Mouse (Mus musculus): Measurements from ENCODE around the gene Ptma.
"Not testable (repeated sequence)": the region's sequence is repeated elsewhere in the genome, so short reads cannot be mapped to it uniquely, and the experiment has no call there.

Gene Ptma

DNA sequence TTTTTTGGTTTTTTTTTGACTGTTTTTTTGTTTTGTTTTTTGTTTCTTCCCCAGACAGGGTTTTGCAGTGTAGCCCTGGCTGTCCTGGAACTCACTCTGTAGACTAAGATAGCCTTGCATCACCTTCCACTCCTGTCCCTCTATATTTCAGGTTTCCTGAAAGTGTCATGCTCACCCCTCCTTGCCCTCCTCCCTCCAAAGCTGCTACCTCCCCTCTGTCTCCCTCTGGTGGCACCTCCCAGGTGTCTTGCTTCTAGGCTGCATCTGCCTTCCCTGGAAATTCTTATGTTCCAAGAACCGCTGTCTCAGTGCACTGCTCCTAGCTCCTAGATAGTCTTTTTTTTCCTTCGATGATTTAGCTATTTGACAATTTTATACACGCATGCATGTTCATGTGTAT lies 11.9 kb downstream of the Ptma start:
- intact Hi-C loops (cut with DNase I): no loop called here

DNA sequence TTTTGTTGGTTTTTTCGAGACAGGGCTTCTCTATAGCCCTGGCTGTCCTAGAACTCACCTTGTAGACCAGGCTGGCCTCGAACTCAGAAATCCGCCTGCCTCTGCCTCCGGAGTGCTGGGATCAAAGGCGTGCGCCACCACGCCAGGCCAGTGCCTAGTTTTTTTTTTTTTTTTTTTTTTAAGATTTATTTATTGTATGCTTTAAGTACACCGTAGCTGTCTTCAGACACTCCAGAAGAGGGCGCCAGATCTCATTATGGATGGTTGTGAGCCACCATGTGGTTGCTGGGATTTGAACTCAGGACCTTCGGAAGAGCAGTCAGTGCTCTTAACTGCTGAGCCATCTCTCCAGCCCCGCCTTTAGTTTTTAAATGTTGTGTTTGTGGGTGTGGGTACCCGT lies 13.1 kb downstream of the Ptma start:
- intact Hi-C loops (cut with DNase I): not testable (repeated sequence)

DNA sequence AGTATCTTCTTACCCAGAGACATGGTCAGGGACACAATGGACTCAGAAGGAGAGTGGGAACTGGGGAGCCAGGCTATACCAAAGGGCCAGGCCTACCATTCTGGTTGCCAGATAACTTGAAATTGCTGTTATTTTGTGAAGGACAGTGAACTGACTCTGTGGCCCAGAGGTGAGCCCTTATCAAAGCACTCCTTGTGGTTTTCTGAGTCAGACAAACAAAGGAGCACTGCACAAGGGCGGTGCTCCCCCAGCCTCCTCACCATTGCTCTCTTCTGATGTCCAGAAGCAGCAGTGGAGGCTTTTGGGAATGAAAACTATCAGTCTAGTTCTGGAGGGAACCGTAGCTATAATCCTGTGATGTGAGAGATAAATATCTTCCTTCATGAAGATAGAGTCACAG lies 16.1 kb downstream of the Ptma start:
- intact Hi-C loops (cut with DNase I): no loop called here

DNA sequence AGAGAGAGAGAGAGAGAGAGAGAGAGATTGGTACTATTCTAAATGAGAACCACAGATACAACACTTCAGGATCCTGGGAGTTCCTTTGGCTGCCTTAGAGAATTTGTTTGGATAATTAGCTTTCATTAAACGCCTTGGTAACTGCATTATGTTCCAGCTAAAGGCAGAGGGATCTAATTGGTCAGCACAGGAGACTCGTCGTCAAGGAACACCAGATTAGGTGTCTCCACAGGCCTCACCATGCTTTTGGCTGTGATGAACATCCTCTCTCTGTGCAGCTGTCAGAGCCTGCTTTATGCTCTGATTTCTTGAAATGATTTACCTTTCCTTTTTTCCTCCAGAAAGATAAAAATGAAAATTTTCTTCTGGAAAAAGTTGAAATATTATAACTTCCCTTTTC lies 20.3 kb downstream of the Ptma start:
- intact Hi-C loops (cut with DNase I): no loop called here

DNA sequence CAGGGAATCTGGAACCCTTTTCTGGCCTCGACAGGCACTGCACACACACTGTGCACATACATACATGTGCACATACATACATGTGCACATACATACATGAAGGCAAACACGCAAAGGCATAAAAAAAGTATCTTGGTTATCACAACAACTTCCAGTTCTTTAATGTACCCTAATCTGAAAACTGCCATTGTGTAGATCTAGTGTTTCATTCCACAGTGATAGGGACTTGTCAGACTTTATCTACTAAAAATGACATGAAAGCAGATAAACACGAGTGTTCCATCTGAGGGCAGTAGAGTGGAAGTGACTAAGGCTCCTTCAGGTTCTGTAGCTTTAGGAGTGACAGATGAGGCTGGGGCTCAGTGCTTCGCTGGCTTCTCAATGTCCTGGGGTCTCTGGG lies 24.8 kb downstream of the Ptma start:
- intact Hi-C loops (cut with DNase I): no loop called here

DNA sequence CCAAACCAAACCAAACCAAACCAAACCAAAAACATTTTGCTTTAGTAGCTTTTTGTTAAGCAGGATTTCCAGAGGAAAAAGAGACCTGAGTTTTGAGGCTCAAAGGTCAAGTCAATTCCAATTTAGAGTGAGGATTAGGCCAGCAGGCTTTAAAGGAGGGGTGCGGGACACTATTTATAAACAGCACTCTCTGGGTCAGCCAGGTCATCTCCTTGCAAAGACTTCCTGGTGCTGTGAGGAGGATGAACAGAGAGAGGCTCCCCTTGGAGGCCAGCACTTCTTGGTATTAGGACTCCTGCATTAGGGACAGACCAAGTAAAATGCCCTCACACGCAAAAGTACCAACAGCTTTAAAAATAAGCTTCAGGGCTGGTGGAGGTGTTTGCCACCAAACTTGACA lies 25.4 kb downstream of the Ptma start:
- intact Hi-C loops (cut with DNase I): no loop called here

DNA sequence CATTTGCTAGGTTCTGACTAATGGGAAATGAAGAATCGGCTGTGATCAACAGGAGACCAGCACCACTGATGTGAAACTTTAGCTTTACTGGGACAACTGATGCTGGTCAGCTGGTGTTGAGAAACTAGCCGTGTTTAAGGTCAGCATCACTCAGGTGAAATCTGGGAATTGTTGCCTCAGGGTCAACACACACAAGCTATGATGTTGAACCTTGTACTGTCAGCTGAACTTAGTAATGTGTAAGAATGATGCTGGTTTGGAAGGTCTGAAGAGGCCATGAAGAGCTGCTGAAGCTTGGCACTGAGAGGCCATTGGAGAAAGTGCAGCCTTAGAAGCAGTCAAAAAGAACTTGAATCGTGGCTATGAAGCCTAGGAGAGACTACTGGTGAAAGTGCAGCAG lies 29.1 kb downstream of the Ptma start:
- intact Hi-C loops (cut with DNase I): no loop called here

DNA sequence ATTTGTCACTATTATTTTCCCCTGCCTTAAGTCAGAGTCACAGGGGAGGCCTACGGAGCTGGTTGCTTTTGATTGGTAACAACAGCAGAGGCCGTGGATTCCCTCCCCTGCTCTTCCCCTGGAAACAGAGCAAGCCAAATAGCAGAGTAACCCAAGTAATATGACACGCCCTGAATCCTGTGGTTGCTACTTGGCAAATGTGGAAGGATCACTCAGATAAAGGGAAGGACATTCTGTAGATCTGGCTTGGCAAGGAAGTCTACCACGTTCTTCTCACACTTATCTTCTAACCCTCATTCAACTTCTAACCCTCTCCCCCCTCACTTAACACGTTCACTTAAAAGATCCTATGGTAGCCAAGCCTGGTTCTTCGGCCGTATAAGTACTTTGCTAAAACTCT lies 31.3 kb downstream of the Ptma start:
- intact Hi-C loops (cut with DNase I): no loop called here

DNA sequence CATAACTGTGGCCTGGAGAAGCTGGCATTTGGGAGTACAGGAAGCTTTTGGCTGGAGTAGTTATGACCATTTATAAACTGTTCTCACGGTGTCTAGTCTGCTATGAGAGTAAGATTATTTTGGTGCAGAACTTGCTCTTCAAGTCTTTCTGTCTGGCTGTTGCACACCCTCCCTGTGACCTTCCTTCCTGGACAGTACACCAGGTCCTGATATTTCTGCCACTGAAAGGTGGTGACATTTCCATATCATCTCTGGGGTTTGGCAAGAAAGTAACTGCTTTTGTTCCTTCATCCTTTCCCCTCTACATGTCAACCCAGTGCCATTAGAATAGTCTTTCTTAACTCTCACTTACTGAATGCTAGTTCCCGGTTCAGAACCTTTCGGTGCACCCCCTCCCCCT lies 32.7 kb downstream of the Ptma start:
- intact Hi-C loops (cut with DNase I): no loop called here

DNA sequence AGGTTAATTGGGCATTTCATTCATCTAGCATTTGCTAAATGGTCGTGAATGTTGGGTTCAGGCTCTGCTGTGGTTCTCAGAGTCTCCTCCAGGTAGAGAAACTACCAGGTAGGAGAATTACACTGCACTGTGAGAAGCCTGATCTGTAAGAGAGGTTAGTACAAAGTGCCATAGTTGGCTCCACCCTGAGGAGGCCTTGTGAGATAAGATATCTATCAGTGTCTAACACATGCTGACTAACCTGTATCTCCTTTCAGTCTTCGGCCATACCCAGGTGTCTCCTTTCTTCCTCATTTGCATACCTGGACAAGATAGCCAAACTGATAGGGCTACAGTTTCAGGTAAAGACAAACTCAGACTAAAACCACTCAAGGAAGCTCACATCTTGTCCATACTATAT lies 36.1 kb downstream of the Ptma start:
- intact Hi-C loops (cut with DNase I): no loop called here

DNA sequence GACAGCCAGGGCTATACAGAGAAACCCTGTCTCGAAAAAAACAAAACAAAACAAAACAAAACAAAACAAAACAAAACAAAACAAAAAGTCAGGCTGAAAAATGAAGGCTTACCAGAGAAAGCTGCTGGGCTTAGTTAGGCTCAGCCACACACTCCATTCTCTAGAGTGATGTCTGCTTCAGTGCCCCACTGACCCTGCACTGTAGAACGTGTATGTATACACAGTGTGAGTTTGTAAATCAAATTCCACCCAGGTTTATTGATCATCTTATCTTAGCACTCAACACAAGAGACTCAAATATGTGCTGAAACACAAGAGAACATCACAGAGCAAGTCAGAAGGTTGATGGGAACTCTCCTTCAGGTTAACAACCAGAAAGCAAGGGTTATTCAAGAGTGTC lies 41.9 kb downstream of the Ptma start:
- intact Hi-C loops (cut with DNase I): no loop called here

DNA sequence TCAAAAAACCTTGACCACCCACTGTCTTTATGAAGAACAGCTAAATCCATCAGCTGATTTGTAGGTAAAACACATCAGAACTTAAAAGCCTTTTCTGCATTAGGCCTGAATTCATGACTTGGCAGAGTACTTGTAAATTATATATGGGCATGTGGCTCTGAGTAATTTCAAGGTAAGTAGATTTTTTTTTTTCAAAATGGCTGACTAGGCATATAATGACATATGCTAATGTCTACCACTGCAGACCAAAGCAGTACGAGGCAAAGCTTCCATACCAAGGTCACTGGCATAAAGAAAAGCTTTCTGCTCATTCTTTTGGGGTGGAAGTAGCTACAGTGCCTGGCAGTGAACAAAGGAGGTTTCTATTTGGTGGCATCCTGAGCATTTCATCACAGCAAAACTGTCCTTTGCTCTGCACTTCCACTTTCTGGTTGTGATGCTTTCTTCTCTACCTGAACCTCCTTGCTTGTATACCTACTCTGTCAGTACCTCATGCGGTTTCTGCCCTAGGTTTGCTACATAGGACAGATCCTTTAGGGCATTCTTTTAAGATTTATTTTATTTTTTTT lies 42.9 kb downstream of the Ptma start:
- intact Hi-C loops (cut with DNase I): no loop called here

DNA sequence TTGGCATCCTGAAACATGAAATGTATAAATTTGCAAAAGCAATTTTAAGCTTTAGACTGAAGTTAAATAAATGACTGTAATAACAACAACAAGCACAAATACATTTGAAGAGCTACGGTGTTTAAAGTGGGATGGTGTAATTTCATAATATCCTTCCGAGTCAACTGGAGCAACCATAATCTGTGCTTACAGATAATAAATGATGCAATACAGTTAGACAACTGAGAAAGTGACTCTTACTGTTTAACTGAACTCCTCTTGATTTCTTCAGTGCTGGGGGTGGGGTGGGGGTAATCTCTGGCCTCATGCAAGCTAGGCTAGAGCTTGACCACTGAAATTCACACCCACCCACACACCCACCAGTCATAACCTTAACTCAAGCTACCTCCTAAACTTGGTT lies 44.9 kb downstream of the Ptma start:
- intact Hi-C loops (cut with DNase I): no loop called here

DNA sequence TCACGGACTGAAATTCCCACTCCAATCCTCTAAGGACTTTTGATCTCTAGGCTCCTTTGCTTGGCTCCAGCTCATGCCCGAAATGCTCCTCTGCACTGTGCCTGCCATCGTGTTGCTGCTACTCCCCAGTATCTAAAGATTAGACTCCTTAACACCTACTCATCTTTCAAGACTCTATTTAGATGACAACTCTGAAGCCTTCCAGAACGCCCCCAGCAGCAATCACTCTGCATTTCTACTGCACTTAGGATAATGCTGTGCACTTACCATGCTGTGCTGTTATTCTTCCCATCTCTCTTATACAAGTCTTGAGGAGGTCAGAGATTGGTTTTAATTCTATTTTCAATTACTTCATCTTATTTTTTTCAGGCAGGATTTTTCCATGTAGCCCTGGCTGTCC lies 45.4 kb downstream of the Ptma start:
- intact Hi-C loops (cut with DNase I): no loop called here

All from adrenal gland (tissue).